Mouse (Mus musculus) C2C12 (cell line): ENCODE measurements around the gene Tenm4. TPM values are rescaled to one million over a fixed set of nuclear protein-coding genes. Genes with fewer than 3 reads are reported as not detected.

Source experiments
- H3K27me3 ChIP-seq: one replicate; pipeline ENCODE4 v1.6.1; 2011; ENCODE audit not compliant: control insufficient read depth, insufficient read depth, insufficient read length
- H3K36me3 ChIP-seq: one replicate; pipeline ENCODE4 v1.6.1; 2011; ENCODE audit not compliant: control insufficient read depth, insufficient read depth
- H3K4me3 ChIP-seq: one replicate; pipeline ENCODE4 v1.5.1; 2011; ENCODE audit warnings: mild to moderate bottlenecking, control low read depth; ENCODE audit not compliant: poor library complexity, insufficient read depth, severe bottlenecking
- H3K79me2 ChIP-seq: one replicate; pipeline ENCODE4 v1.6.1; 2011; ENCODE audit not compliant: control insufficient read depth, insufficient read depth
- H3K79me3 ChIP-seq: one replicate; pipeline ENCODE4 v1.6.1; 2011; ENCODE audit warnings: low read depth, control low read depth
- H3ac ChIP-seq: one replicate; pipeline ENCODE3; 2011; ENCODE audit warnings: low read depth; ENCODE audit not compliant: control insufficient read depth, insufficient read length
- CEBPB ChIP-seq: IDR thresholded peaks from one replicate; pipeline ENCODE4 v1.6.1; 2011; ENCODE audit warnings: low read depth, mild to moderate bottlenecking, control low read depth, moderate library complexity
- CTCF ChIP-seq: IDR thresholded peaks from one replicate; pipeline ENCODE4 v1.5.1; 2011; ENCODE audit not compliant: control insufficient read depth, insufficient read depth, insufficient read length
- FOSL1 ChIP-seq: IDR thresholded peaks from one replicate; pipeline ENCODE4 v1.8.0; 2011; ENCODE audit warnings: mild to moderate bottlenecking, low read length; ENCODE audit not compliant: poor library complexity, insufficient read depth, severe bottlenecking
- MAX ChIP-seq: IDR thresholded peaks from one replicate; pipeline ENCODE4 v1.6.1; 2011; ENCODE audit warnings: mild to moderate bottlenecking, control low read depth
- MYOD1 ChIP-seq: IDR thresholded peaks from one replicate; pipeline ENCODE4 v1.6.1; 2011; ENCODE audit warnings: low read depth; ENCODE audit not compliant: control insufficient read depth, insufficient read length
- MYOG ChIP-seq: IDR thresholded peaks from one replicate; pipeline ENCODE4 v1.6.1; 2011; ENCODE audit not compliant: control insufficient read depth, insufficient read length; ENCODE audit errors: extremely low read depth
- USF1 ChIP-seq: IDR thresholded peaks from one replicate; pipeline ENCODE4 v1.6.1; 2011; ENCODE audit warnings: low read depth, mild to moderate bottlenecking, control low read depth, moderate library complexity
- polyA plus RNA-seq: library from polyadenylated mRNA; unstranded; fragments of >200 nt; fragmentation: generic; extraction: Trizol; gene quantifications from one replicate; pipeline ENCODE4 v1.2.1, GENCODE M21; 2012; ENCODE audit warnings: missing spikeins

The Tenm4 gene
- polyA plus RNA-seq, 1 experiment: 0.71 TPM

DNA sequence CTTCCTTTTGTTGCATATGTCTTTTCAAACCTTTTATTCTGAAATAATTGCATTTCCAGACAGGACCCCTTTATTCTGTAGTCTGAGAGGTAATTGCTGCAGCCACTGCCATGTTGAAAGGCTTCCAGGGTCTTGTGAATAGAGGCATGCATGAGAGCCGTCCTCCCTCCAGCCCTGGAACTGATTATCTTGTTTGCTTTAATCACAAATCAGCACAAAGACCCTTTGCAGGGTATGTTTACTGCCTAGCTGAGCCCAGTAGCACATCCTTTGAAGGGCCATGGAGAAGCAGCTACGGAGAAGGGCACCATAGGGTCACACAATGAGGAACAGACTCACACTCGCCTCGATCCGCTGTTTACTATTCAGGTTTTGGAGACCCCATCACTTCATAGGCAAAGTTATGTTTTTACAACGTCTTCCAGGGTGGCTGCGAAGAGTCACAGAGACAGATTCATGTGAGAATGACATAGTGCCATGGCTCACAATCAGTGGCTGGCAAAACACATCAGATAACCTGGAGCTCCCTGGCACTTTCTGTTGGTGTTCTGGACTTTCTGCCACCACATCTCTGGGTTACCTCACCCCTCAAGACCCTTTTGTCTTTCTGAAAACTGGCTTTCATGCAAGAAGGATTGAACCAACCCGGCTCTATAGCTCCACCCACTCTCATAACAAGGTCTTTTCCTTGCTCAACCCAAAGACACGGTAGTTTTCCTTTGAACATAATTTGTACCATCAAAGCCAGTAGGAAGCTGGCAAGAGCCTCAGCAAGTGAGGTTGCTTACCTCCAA lies 425.6 kb downstream of the Tenm4 start:
- TF ChIP-seq USF1: no peak
- TF ChIP-seq CTCF: no peak
- no peak for TF ChIP-seq MYOG
- TF ChIP-seq CEBPB: no peak
- no peak for TF ChIP-seq MAX
- TF ChIP-seq FOSL1: no peak
- TF ChIP-seq MYOD1: no peak
- Histone ChIP-seq H3K4me3 (no peak overlapping the region), H3K36me3 (no peaks in the 10 kb centered on the region), H3ac (no peak overlapping the region), H3K79me2 (no peaks in the 10 kb centered on the region), H3K27me3 (no peaks in the 10 kb centered on the region), H3K79me3 (no peaks in the 10 kb centered on the region)

DNA sequence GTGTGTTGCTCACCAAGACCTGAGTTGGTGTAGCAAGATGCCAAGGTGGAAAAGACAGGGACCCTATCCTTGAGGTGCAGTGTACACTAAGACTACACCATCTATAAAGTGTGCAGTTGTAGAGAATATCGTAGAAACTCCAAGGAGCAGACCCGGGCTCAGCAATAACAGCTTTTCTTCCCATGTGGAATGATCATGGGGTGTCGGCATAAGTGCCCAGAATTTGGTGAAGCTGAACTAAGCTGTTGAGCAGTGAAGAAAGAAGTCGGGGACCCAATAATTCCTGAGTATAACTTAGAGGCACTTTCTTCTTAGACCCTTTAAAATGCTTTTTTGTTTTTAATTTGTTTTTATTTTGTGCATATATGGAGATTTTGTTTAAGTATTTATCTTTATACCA lies 426.8 kb downstream of the Tenm4 start:
- H3K79me2 ChIP-seq: no peaks in the 10 kb centered on the region
- H3K36me3 ChIP-seq: no peaks in the 10 kb centered on the region
- TF ChIP-seq CEBPB: no peak
- TF ChIP-seq MYOD1: no peak
- TF ChIP-seq MYOG: no peak
- TF ChIP-seq FOSL1: no peak
- TF ChIP-seq USF1: no peak
- no peak for TF ChIP-seq CTCF
- no peak for TF ChIP-seq MAX
- no peak overlapping the region for H3ac ChIP-seq
- no peak overlapping the region for H3K4me3 ChIP-seq
- no peaks in the 10 kb centered on the region for H3K79me3 ChIP-seq
- H3K27me3 ChIP-seq: no peaks in the 10 kb centered on the region

DNA sequence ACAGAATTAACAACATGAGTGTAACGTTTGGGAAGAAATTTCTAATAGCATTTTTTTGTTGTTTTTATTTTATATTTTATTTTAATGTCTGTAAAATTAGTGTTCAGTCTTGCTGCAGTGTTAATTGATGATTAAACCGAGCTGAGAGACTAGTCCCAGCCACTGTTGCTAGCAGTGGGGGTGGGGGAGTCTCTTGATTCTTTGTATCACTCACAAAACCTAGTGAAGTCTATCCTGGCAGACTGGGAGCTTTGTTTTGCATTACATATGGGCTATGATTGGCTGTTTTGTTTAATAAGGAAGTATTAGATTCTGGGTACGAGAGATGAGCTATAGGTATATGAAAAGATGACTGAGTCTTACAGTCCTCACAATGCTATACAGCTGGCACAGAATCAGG lies 428.0 kb downstream of the Tenm4 start:
- no peaks in the 10 kb centered on the region for H3K36me3 ChIP-seq
- TF ChIP-seq MAX (no peak), USF1 (no peak), MYOD1 (no peak), FOSL1 (no peak), MYOG (no peak)
- H3ac ChIP-seq: no peak overlapping the region
- no peaks in the 10 kb centered on the region for H3K79me3 ChIP-seq
- H3K27me3 ChIP-seq: no peaks in the 10 kb centered on the region
- H3K79me2 ChIP-seq: no peaks in the 10 kb centered on the region
- H3K4me3 ChIP-seq: no peak overlapping the region

DNA sequence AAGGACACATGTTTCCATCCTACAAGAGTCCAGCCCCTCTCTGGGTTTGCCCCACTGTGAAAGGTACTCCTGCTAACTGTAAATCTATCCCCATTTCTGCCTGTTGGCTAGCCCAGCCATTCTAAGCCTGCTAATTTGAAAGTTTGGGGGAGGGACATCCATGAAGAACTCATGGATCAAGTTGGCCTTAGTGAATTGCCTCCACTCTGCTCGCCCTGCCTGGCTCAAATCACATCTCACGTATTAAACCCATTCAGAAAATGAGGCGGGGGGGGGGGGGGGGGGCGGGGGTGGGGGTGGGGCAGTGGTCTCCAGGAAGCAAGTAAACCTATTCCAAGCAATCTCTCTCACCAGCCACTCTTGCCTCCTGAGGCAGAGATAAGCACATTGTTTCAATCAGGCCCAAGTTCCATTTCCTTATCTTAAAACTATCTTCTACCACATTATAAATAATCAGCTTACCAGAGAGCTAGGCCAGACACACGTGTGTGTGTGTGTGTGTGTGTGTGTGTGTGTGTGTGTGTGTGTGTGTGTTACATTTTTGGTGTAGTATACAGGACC lies 429.4 kb downstream of the Tenm4 start:
- Histone ChIP-seq H3K4me3 (no peak overlapping the region), H3K27me3 (no peaks in the 10 kb centered on the region), H3K79me3 (no peaks in the 10 kb centered on the region), H3K79me2 (no peaks in the 10 kb centered on the region), H3K36me3 (no peaks in the 10 kb centered on the region), H3ac (no peak overlapping the region)
- no peak for TF ChIP-seq MAX
- no peak for TF ChIP-seq USF1
- no peak for TF ChIP-seq CTCF
- TF ChIP-seq FOSL1: no peak

DNA sequence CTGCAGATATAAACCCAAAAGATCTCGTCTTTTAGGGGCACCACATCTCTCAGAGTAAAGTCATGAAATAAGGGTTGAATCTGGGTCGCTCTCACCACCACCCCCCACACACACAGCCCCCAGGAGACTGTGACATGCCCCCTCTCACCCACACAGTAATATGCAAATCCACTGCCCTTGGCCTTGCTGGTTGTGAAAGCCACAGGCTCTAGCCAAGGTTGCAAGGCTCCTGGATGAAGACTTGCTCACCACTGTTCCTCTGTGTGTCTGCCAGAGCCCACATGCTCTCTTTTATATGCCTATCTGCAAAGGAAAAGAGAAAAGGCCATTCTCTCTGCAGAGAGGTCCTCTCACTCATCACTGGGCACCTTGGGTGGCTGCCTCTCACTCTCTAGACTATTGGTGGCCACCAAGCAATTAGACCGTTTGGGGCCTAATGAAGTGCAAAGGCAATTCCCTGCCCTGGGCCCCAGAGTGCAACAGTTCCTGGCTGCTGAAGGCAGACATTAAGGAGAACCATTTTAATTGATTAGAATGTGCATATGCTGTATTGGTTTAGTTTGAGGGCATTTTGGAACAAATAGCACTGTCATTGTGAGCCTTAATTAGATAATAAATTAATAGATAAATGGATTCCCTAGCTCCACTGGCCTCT lies 433.2 kb downstream of the Tenm4 start:
- Histone ChIP-seq H3K36me3 (no peaks in the 10 kb centered on the region), H3ac (no peak overlapping the region), H3K79me3 (no peaks in the 10 kb centered on the region), H3K79me2 (no peaks in the 10 kb centered on the region), H3K4me3 (no peak overlapping the region), H3K27me3 (no peaks in the 10 kb centered on the region)
- no peak for TF ChIP-seq CEBPB
- TF ChIP-seq FOSL1: no peak
- TF ChIP-seq MYOG: no peak
- TF ChIP-seq MAX: no peak
- TF ChIP-seq CTCF: no peak
- no peak for TF ChIP-seq USF1
- no peak for TF ChIP-seq MYOD1
